Mouse (Mus musculus): ENCODE results near the gene Otof. TPM values are rescaled to one million over a fixed set of nuclear protein-coding genes. Genes with fewer than 3 reads are reported as not detected.

Otof gene
- polyA plus RNA-seq, 1 experiment from 2014 or later = 0.53 TPM

DNA sequence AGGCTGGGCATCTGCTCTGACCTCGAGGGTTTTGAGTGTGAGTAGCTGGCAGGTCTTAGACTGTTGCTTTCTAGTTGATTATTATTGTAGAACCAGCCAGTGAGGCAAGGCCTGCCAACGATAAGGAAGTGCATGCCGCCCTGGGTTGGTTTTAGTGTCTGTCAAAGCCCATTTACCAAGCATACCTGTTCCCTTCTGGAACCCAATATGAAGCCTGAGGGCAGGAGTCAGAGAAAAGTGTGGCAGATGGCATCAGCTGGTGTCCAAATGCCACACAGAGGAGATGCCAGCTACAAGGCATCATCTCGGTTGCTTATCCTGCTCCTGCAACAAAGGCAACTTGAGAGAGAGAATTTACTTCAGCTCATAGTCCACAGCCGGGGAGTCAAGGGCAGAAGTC, 120.9 kb downstream of the Otof start:
- Histone ChIP-seq H3K9ac (ENCODE audit: low read depth, low read length) (no peak overlapping the region), H3K4me1 (ENCODE audit: control insufficient read depth, insufficient read depth, low read length) (peaks cover 5% of the 10 kb centered on the region; the same call in 1 of the 2 replicates), H3K27me3 (replicated peaks; ENCODE audit: control insufficient read depth, insufficient read depth, low read length) (no peaks in the 10 kb centered on the region; the same call in 1 of the 2 replicates), H3K4me3 (ENCODE audit: low read length) (no peak overlapping the region), H3K4me2 (ENCODE audit: low read depth, low read length) (no peak overlapping the region), H3K36me3 (ENCODE audit: control insufficient read depth, insufficient read depth, low read length) (no peaks in the 10 kb centered on the region), H3K27ac (ENCODE audit: low read length) (no peak overlapping the region), H3K9me3 (ENCODE audit: control insufficient read depth, low read length) (no peaks in the 10 kb centered on the region)
- ATAC-seq = no peak
- WGBS = 79% methylated on average over 5 of the region's 5 CpGs

Other genes with a start within 250 kb of the Otof start
- gene Selenoi, start 229.4 kb downstream of the Otof start, polyA plus RNA-seq (2015; fragmentation: Nextera tagmentation; extraction: Ambion mirVana) = 52.2 and 57.8 TPM in 2 replicates
- 1.2 and 1.8 TPM in 2 replicates for gene Drc1, start 180.5 kb downstream of the Otof start, polyA plus RNA-seq (2015; fragmentation: Nextera tagmentation; extraction: Ambion mirVana)
- not detected in 2 replicates for gene 1700001C02Rik, start 4.1 kb upstream of the Otof start, polyA plus RNA-seq (2015; fragmentation: Nextera tagmentation; extraction: Ambion mirVana)
- not detected in 2 replicates for gene Cib4, start 83.9 kb upstream of the Otof start, polyA plus RNA-seq (2015; fragmentation: Nextera tagmentation; extraction: Ambion mirVana)
- 8.7 and 12.2 TPM in 2 replicates for gene Kcnk3, start 126.2 kb upstream of the Otof start, polyA plus RNA-seq (2015; fragmentation: Nextera tagmentation; extraction: Ambion mirVana)
- gene Slc35f6, start 186.0 kb upstream of the Otof start, polyA plus RNA-seq (2015; fragmentation: Nextera tagmentation; extraction: Ambion mirVana) = 50.2 and 56.3 TPM in 2 replicates
- gene Cenpa, start 204.8 kb upstream of the Otof start, polyA plus RNA-seq (2015; fragmentation: Nextera tagmentation; extraction: Ambion mirVana) = 166 and 186 TPM in 2 replicates
- gene Dpysl5, start 249.6 kb upstream of the Otof start, polyA plus RNA-seq (2015; fragmentation: Nextera tagmentation; extraction: Ambion mirVana) = 5.7 and 6.1 TPM in 2 replicates

Measured in intestine, embryonic 16.5 days (tissue).